Mouse (Mus musculus) intestine, embryonic 16.5 days (tissue): ENCODE measurements around the gene Klhl10. TPM values are rescaled to one million over a fixed set of nuclear protein-coding genes. Genes with fewer than 3 reads are reported as not detected.

Experiments
- ATAC-seq: fragments of 200-750 bp; cut with Nextera tagmentation; 2 replicates; pipeline ENCODE4 v1.8.0; 2017; ENCODE audit warnings: moderate TSS enrichment, moderate library complexity
- H3K27ac ChIP-seq: fragments of 300-500 bp; sonication (generic); 2 replicates; pipeline ENCODE4 v1.5.1; 2014; ENCODE audit warnings: mild to moderate bottlenecking, low read length
- H3K27me3 ChIP-seq: fragments of 300-500 bp; sonication (generic); replicated peaks from 2 replicates; pipeline ENCODE4 v1.6.1; 2014; ENCODE audit warnings: low read length, control low read depth, mixed read lengths; ENCODE audit not compliant: control insufficient read depth, insufficient read depth
- H3K36me3 ChIP-seq: fragments of 300-500 bp; sonication (generic); 2 replicates; pipeline ENCODE4 v1.6.1; 2014; ENCODE audit warnings: low read length, control low read depth; ENCODE audit not compliant: control insufficient read depth, insufficient read depth
- H3K4me1 ChIP-seq: fragments of 300-500 bp; sonication (generic); 2 replicates; pipeline ENCODE4 v1.6.1; 2014; ENCODE audit warnings: low read length, control low read depth, mixed read lengths; ENCODE audit not compliant: control insufficient read depth, insufficient read depth
- H3K4me2 ChIP-seq: fragments of 300-500 bp; sonication (generic); 2 replicates; pipeline ENCODE4 v1.6.1; 2014; ENCODE audit warnings: low read depth, low read length, control low read depth
- H3K4me3 ChIP-seq: fragments of 300-500 bp; sonication (generic); 2 replicates; pipeline ENCODE4 v1.5.1; 2014; ENCODE audit warnings: mild to moderate bottlenecking, low read length
- H3K9ac ChIP-seq: fragments of 300-500 bp; sonication (generic); 2 replicates; pipeline ENCODE4 v1.6.1; 2014; ENCODE audit warnings: low read depth, low read length
- H3K9me3 ChIP-seq: fragments of 300-500 bp; sonication (generic); 2 replicates; pipeline ENCODE4 v1.6.1; 2016; ENCODE audit warnings: low read length, control low read depth; ENCODE audit not compliant: control insufficient read depth
- WGBS: fragments of 180-500 bp; shearing (Covaris S2); extraction: QIAGEN DNeasy Blood & Tissue Kit; methylation state at CpG from one replicate; pipeline ENCODE4 v1.1.7; 2014; 5-methylcytosine and 5-hydroxymethylcytosine counted together
- microRNA-seq: library from miRNA; unstranded; fragments of <30 nt; microRNA quantifications from one replicate; pipeline ENCODE4, GENCODE M21; 2016
- polyA plus RNA-seq: library from polyadenylated mRNA; unstranded; fragments of >200 nt; fragmentation: Nextera tagmentation; extraction: Ambion mirVana; gene quantifications from 2 replicates; pipeline ENCODE4 v1.2.1, GENCODE M21; 2015

Klhl10 gene
- polyA plus RNA-seq, 1 experiment from 2014 or later: 0.39 TPM

DNA sequence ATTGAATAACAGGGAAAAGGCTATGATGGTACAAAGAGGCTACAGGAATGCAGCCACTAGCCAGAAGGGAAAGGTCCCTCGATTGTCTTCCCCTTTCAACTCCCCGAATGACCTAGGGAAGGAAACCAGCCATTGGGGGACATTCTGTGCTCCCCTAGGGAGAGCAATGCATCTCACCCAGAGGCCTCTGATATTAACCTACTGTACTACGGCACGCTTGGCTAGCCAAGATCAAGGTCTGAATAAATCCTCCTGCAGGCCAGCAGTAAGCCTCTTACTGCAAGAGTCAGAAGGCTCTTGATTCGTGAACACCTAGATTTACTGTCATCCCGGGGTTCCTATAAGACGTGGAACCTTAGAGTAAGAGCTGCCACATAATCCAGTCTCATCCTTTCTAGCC is 58.9 kb downstream of the Klhl10 start:
- H3K27me3 ChIP-seq: no peaks in the 10 kb centered on the region
- no peak overlapping the region for H3K4me3 ChIP-seq
- no peaks in the 10 kb centered on the region for H3K9me3 ChIP-seq
- no peak overlapping the region for H3K4me2 ChIP-seq
- no peak overlapping the region for H3K27ac ChIP-seq
- H3K36me3 ChIP-seq: peaks cover 32% of the 10 kb centered on the region
- H3K9ac ChIP-seq: no peak overlapping the region
- ATAC-seq: no peak
- 85% methylated on average over 7 of the region's 7 CpGs for WGBS
- no peaks in the 10 kb centered on the region for H3K4me1 ChIP-seq

DNA sequence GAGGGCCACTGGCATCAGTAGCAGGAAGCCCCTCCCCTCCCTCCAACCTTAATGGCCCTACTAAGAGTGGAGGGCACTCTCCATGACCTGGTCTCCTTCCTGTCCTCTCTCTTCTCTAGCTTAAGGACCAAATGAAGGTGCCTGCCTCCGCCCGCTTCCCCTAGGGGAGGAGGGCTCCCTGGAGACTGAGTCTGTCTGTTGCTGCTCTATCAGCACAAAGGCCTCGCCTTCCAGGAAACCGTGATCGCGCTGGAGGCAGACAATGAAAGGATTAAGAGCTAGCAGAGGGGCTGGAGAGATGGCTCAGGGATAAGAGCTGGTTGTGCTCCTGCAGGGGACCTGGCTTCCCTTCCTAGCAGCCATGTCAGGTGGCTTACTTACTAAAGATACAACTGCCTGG is 59.6 kb downstream of the Klhl10 start:
- WGBS: 40% methylated on average over 6 of the region's 6 CpGs
- Histone ChIP-seq H3K4me1 (no peaks in the 10 kb centered on the region), H3K4me3 (no peak overlapping the region), H3K9ac (no peak overlapping the region), H3K4me2 (no peak overlapping the region), H3K9me3 (no peaks in the 10 kb centered on the region), H3K36me3 (peaks cover 32% of the 10 kb centered on the region), H3K27ac (no peak overlapping the region), H3K27me3 (no peaks in the 10 kb centered on the region)
- no peak for ATAC-seq

GRCm38 (mm10) chr11:100504990-100505660 is 63.4 kb downstream of the Klhl10 start:
- Histone ChIP-seq H3K4me2 (no peak overlapping the region), H3K4me3 (no peak overlapping the region), H3K27me3 (no peaks in the 10 kb centered on the region), H3K9ac (no peak overlapping the region), H3K4me1 (no peaks in the 10 kb centered on the region), H3K36me3 (peaks cover 21% of the 10 kb centered on the region), H3K9me3 (no peaks in the 10 kb centered on the region), H3K27ac (no peak overlapping the region)
- ATAC-seq: no peak
- 93% methylated on average over 12 of the region's 12 CpGs for WGBS

GRCm38 (mm10) chr11:100505997-100506396 is 64.3 kb downstream of the Klhl10 start:
- 90% methylated on average over 8 of the region's 8 CpGs for WGBS
- H3K36me3 ChIP-seq: peaks cover 21% of the 10 kb centered on the region

More at GRCm38 (mm10) chr11:100505997-100506396, 64.3 kb downstream of the Klhl10 start:
- no peak for ATAC-seq
- Histone ChIP-seq H3K27me3 (no peaks in the 10 kb centered on the region), H3K4me3 (no peak overlapping the region), H3K27ac (no peak overlapping the region), H3K9ac (no peak overlapping the region), H3K4me2 (no peak overlapping the region), H3K4me1 (no peaks in the 10 kb centered on the region), H3K9me3 (no peaks in the 10 kb centered on the region)

Small RNAs within 50 kb of the gene (microRNA-seq; reads per million reads assigned to microRNA genes)
- gene Gm27374 (not detected), gene Mir7116 (not detected)

Other genes with a start within 250 kb of the Klhl10 start
- gene Krt9, start 248.7 kb upstream of the Klhl10 start, polyA plus RNA-seq: not detected in 2 replicates
- 7.3 and 7.9 TPM in 2 replicates for gene Krt14, start 234.4 kb upstream of the Klhl10 start, polyA plus RNA-seq
- not detected in 2 replicates for gene Krt16, start 193.0 kb upstream of the Klhl10 start, polyA plus RNA-seq
- 11.5 and 11.8 TPM in 2 replicates for gene Krt17, start 180.9 kb upstream of the Klhl10 start, polyA plus RNA-seq
- not detected in 2 replicates for gene Krt42, start 172.0 kb upstream of the Klhl10 start, polyA plus RNA-seq
- gene Eif1, start 122.0 kb upstream of the Klhl10 start, polyA plus RNA-seq: 1,811 and 1,878 TPM in 2 replicates
- gene Gast, start 107.5 kb upstream of the Klhl10 start, polyA plus RNA-seq: 0.77 and 0.80 TPM in 2 replicates
- gene Hap1, start 85.8 kb upstream of the Klhl10 start, polyA plus RNA-seq: 12.6 and 13.5 TPM in 2 replicates
- 165 and 179 TPM in 2 replicates for gene Jup, start 44.2 kb upstream of the Klhl10 start, polyA plus RNA-seq
- 36.9 and 38.5 TPM in 2 replicates for gene P3h4, start 27.1 kb upstream of the Klhl10 start, polyA plus RNA-seq
- 72.7 and 78.1 TPM in 2 replicates for gene Fkbp10, start 26.2 kb upstream of the Klhl10 start, polyA plus RNA-seq
- gene Nt5c3b, start 109 bp upstream of the Klhl10 start, polyA plus RNA-seq: 82.5 and 85.8 TPM in 2 replicates
- gene Klhl11, start 30.8 kb downstream of the Klhl10 start, polyA plus RNA-seq: 4.0 TPM in 2 replicates
- gene Acly, start 86.1 kb downstream of the Klhl10 start, polyA plus RNA-seq: 131 and 132 TPM in 2 replicates
- 0.24 and 0.45 TPM in 2 replicates for gene Ttc25, start 103.7 kb downstream of the Klhl10 start, polyA plus RNA-seq
- 27.7 and 28.4 TPM in 2 replicates for gene Cnp, start 133.0 kb downstream of the Klhl10 start, polyA plus RNA-seq
- gene Nkiras2, start 177.3 kb downstream of the Klhl10 start, polyA plus RNA-seq: 80.8 and 83.6 TPM in 2 replicates
- 171 and 184 TPM in 2 replicates for gene Dnajc7, start 178.3 kb downstream of the Klhl10 start, polyA plus RNA-seq